Mouse (Mus musculus): ENCODE data around the gene Nfib. TPM values are rescaled to one million over a fixed set of nuclear protein-coding genes. Genes with fewer than 3 reads are reported as not detected.

The Nfib gene
- total and polyA plus RNA-seq, 3 experiments = not detected

GRCm38 (mm10) chr4:82507541-82508280, 197.8 kb downstream of the Nfib start:
- no peak for DNase-seq (ENCODE audit: low read depth, low spot score)
- Histone ChIP-seq H3K36me3 (ENCODE audit: control insufficient read depth in 1 of 2, insufficient read depth in 2 of 2, low read length in 2 of 2) (no peaks in the 10 kb centered on the region), H3K9ac (ENCODE audit: control insufficient read depth, low read depth, low read length, poor library complexity, severe bottlenecking) (no peak overlapping the region), H3K27ac (ENCODE audit: control insufficient read depth, low read depth, low read length) (no peak overlapping the region), H3K4me3 (ENCODE audit: control insufficient read depth in 1 of 2, insufficient read depth in 1 of 2, low read depth in 2 of 2, low read length in 2 of 2) (no peak overlapping the region), H3K79me2 (ENCODE audit: control insufficient read depth, insufficient read depth, low read length, poor library complexity) (no peaks in the 10 kb centered on the region), H3K4me1 (ENCODE audit: control insufficient read depth in 1 of 2, insufficient read depth in 2 of 2, low read length in 2 of 2) (no peaks in the 10 kb centered on the region), H3K9me3 (replicated peaks; ENCODE audit: insufficient read depth, low read length) (no peaks in the 10 kb centered on the region), H3K27me3 (ENCODE audit: control insufficient read depth in 1 of 2, insufficient read depth in 2 of 2, low read length in 2 of 2) (no peaks in the 10 kb centered on the region)
- no peak for TF ChIP-seq POLR2AphosphoS2 (IDR thresholded peaks at IDR 0.05; ENCODE audit: low read length)
- no peak for TF ChIP-seq MYB (IDR thresholded peaks at IDR 0.05; ENCODE audit: low read depth, low read length)
- TF ChIP-seq MXI1 (IDR thresholded peaks at IDR 0.05; ENCODE audit: low read depth, low read length) = no peak
- no peak for TF ChIP-seq TCF12 (IDR thresholded peaks at IDR 0.05; ENCODE audit: low read depth, low read length)
- no peak for TF ChIP-seq EP300 (IDR thresholded peaks at IDR 0.05; ENCODE audit: low read depth in 1 of 2, low read length in 2 of 2)
- no peak for TF ChIP-seq JUND (IDR thresholded peaks at IDR 0.05; ENCODE audit: low read depth, low read length)
- TF ChIP-seq GATA1 (IDR thresholded peaks at IDR 0.05; ENCODE audit: low read depth, low read length) = no peak
- no peak for TF ChIP-seq RCOR1 (IDR thresholded peaks at IDR 0.05; ENCODE audit: low read depth, low read length)
- no peak for TF ChIP-seq MEF2A (IDR thresholded peaks at IDR 0.05; ENCODE audit: extremely low read depth, insufficient replicate concordance, low read depth, low read length, poor library complexity, severe bottlenecking)

- H3K4me3 ChIP-seq (ENCODE audit: control insufficient read depth in 1 of 2, insufficient read depth in 1 of 2, low read depth in 2 of 2, low read length in 2 of 2) = no peak overlapping the region
- H3K4me1 ChIP-seq (ENCODE audit: control insufficient read depth in 1 of 2, insufficient read depth in 2 of 2, low read length in 2 of 2) = no peaks in the 10 kb centered on the region
These were observed 198.7 kb downstream of the Nfib start for GRCm38 (mm10) chr4:82506731-82507331.

More at GRCm38 (mm10) chr4:82506731-82507331, 198.7 kb downstream of the Nfib start:
- Histone ChIP-seq H3K36me3 (ENCODE audit: control insufficient read depth in 1 of 2, insufficient read depth in 2 of 2, low read length in 2 of 2) (no peaks in the 10 kb centered on the region), H3K79me2 (ENCODE audit: control insufficient read depth, insufficient read depth, low read length, poor library complexity) (no peaks in the 10 kb centered on the region), H3K9me3 (replicated peaks; ENCODE audit: insufficient read depth, low read length) (no peaks in the 10 kb centered on the region), H3K27ac (ENCODE audit: control insufficient read depth, low read depth, low read length) (no peak overlapping the region), H3K9ac (ENCODE audit: control insufficient read depth, low read depth, low read length, poor library complexity, severe bottlenecking) (no peak overlapping the region), H3K27me3 (ENCODE audit: control insufficient read depth in 1 of 2, insufficient read depth in 2 of 2, low read length in 2 of 2) (no peaks in the 10 kb centered on the region)
- TF ChIP-seq GATA1 (IDR thresholded peaks at IDR 0.05; ENCODE audit: low read depth, low read length) (no peak), CTCF (IDR thresholded peaks at IDR 0.05 in 2 of 3, conservative IDR thresholded peaks at IDR 0.05 in 1 of 3; ENCODE audit: control insufficient read depth in 1 of 3, insufficient read depth in 1 of 3, low read depth in 2 of 3, low read length in 3 of 3, poor library complexity in 1 of 3, severe bottlenecking in 1 of 3) (no peak), ZC3H11A (IDR thresholded peaks at IDR 0.05; ENCODE audit: low read depth, low read length) (no peak), E2F4 (IDR thresholded peaks at IDR 0.05; ENCODE audit: borderline replicate concordance, low read depth, low read length) (no peak), KAT2A (conservative IDR thresholded peaks at IDR 0.05; ENCODE audit: low read depth, low read length) (no peak), GABPA (IDR thresholded peaks at IDR 0.05; ENCODE audit: low read depth, low read length) (no peak), MAX (IDR thresholded peaks at IDR 0.05; ENCODE audit: low read length) (no peak), JUND (IDR thresholded peaks at IDR 0.05; ENCODE audit: low read depth, low read length) (no peak), MXI1 (IDR thresholded peaks at IDR 0.05; ENCODE audit: low read depth, low read length) (no peak), ELF1 (IDR thresholded peaks at IDR 0.05; ENCODE audit: low read depth, low read length) (no peak), RCOR1 (IDR thresholded peaks at IDR 0.05; ENCODE audit: low read depth, low read length) (no peak), ZMIZ1 (IDR thresholded peaks at IDR 0.05; ENCODE audit: low read depth, low read length) (no peak), NRF1 (IDR thresholded peaks at IDR 0.05; ENCODE audit: insufficient read depth, low read depth, low read length, poor library complexity, severe bottlenecking) (no peak), ZKSCAN1 (IDR thresholded peaks at IDR 0.05; ENCODE audit: low read depth, low read length) (no peak), TBP (IDR thresholded peaks at IDR 0.05; ENCODE audit: low read depth, low read length) (no peak), CHD2 (IDR thresholded peaks at IDR 0.05; ENCODE audit: low read length) (no peak), HCFC1 (IDR thresholded peaks at IDR 0.05; ENCODE audit: low read depth, low read length) (no peak), POLR2AphosphoS5 (IDR thresholded peaks at IDR 0.05; ENCODE audit: borderline replicate concordance, low read depth, low read length) (no peak)
- no peak for DNase-seq (ENCODE audit: low read depth, low spot score)
